In the genomic region with DNA sequence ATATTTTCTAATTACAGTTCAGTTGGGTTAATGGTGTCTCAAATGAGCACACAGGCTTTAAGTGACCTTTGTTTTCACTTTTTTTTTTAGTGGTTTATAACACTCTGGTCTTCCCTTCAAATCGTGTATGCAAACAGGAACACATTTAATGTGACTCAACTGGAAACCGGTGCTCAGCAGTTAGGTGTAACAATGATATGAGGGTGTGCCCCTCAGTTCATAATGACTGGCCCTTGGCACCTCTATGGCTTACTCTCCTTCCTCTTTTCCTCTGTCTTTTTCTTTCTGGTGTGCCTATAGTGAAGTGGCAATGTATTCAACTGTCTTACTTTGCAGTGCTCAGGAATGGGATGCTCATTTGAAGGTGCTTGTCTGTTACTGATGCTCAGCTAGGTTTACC, we compare ENCODE assay signal across 25 mouse cellular contexts. TPM values are rescaled to one million over a fixed set of nuclear protein-coding genes. Genes with fewer than 3 reads are reported as not detected.
"Had no signal": no experiment of that assay in that cellular context is flagged by ENCODE, and none has a peak within 500 bp of the region (broad histone marks: within the 10 kb centered on the region; RNA-seq: fewer than 3 reads in every experiment).

No protein-coding gene starts in this region.

- DNase-seq: gastrocnemius, adult 2 months; gastrocnemius, postnatal 10 days; gastrocnemius, postnatal 25 days; heart, adult 18-20 months; heart, postnatal 10 days; heart, postnatal 4 days; kidney, adult 18-20 months; kidney, adult 8-10 months; kidney, postnatal 10 days; kidney, postnatal 25 days; kidney, postnatal 4 days; layer of hippocampus, adult 9-11 months; layer of hippocampus, postnatal 36 days; liver; liver, embryonic 13.5 days had no signal

- H3K4me3 ChIP-seq: gastrocnemius, adult 2 months; heart, embryonic 10.5 days; heart, embryonic 12.5 days; hindbrain, embryonic 10.5 days; hindbrain, embryonic 12.5 days; intestine, embryonic 15.5 days; limb, embryonic 10.5 days; limb, embryonic 12.5 days; liver, embryonic 13.5 days had no signal

- H3K9ac ChIP-seq: heart, embryonic 12.5 days; hindbrain, embryonic 12.5 days; hindbrain, embryonic 14.5 days; intestine, embryonic 15.5 days; limb, embryonic 12.5 days; liver, embryonic 13.5 days had no signal

- H3K27ac ChIP-seq: gastrocnemius, adult 2 months; heart, embryonic 10.5 days; hindbrain, embryonic 10.5 days; hindbrain, embryonic 12.5 days; hindbrain, embryonic 14.5 days; intestine, embryonic 15.5 days; limb, embryonic 10.5 days; limb, embryonic 12.5 days; liver, embryonic 13.5 days had no signal

- H3K9me3 ChIP-seq: heart, embryonic 10.5 days; heart, embryonic 12.5 days; hindbrain, embryonic 10.5 days; hindbrain, embryonic 12.5 days; intestine, embryonic 15.5 days; limb, embryonic 10.5 days; limb, embryonic 12.5 days; liver, embryonic 13.5 days had no signal

- H3K4me2 ChIP-seq: heart, embryonic 12.5 days; hindbrain, embryonic 12.5 days; hindbrain, embryonic 14.5 days; intestine, embryonic 15.5 days; limb, embryonic 12.5 days; liver, embryonic 11.5 days; liver, embryonic 13.5 days had no signal

- H3K4me1 ChIP-seq: heart, embryonic 10.5 days; hindbrain, embryonic 10.5 days; hindbrain, embryonic 12.5 days; intestine, embryonic 15.5 days; limb, embryonic 10.5 days; limb, embryonic 12.5 days had no signal

- H3K27me3 ChIP-seq: heart, embryonic 12.5 days; hindbrain, embryonic 12.5 days; intestine, embryonic 15.5 days; limb, embryonic 12.5 days; liver, embryonic 13.5 days had no signal

RNA-seq across cellular contexts. Expression of a gene that starts 29.3 kb away (rescaled TPM):
- polyA plus RNA-seq: inflammation-experienced regulatory T-cells, adult 6 months had no signal
